Mouse (Mus musculus) heart, embryonic 11.5 days (tissue): ENCODE data around the gene Cblc. TPM values are rescaled to one million over a fixed set of nuclear protein-coding genes. Genes with fewer than 3 reads are reported as not detected.

Experiments used
- ATAC-seq: fragments of 200-750 bp; cut with Nextera tagmentation; replicated peaks from 2 replicates; pipeline ENCODE4 v1.8.0; 2017; ENCODE audit warnings: moderate library complexity; ENCODE audit not compliant: insufficient number of reproducible peaks, low FRiP score, low TSS enrichment
- H3K27ac ChIP-seq: fragments of 300-500 bp; sonication (generic); 2 replicates; pipeline ENCODE4 v1.5.1; 2014; ENCODE audit warnings: mild to moderate bottlenecking, low read depth, low read length
- H3K27me3 ChIP-seq: fragments of 300-500 bp; sonication (generic); 2 replicates; pipeline ENCODE4 v1.6.1; 2014; ENCODE audit warnings: mild to moderate bottlenecking, low read length, mixed read lengths; ENCODE audit not compliant: control insufficient read depth, insufficient read depth
- H3K36me3 ChIP-seq: fragments of 300-500 bp; sonication (generic); 2 replicates; pipeline ENCODE4 v1.6.1; 2014; ENCODE audit warnings: mild to moderate bottlenecking, low read length, moderate library complexity, mixed read lengths; ENCODE audit not compliant: control insufficient read depth, insufficient read depth
- H3K4me1 ChIP-seq: fragments of 300-500 bp; sonication (generic); 2 replicates; pipeline ENCODE4 v1.6.1; 2014; ENCODE audit warnings: low read length; ENCODE audit not compliant: control insufficient read depth, insufficient read depth
- H3K4me2 ChIP-seq: fragments of 300-500 bp; sonication (generic); 2 replicates; pipeline ENCODE4 v1.6.1; 2014; ENCODE audit warnings: mild to moderate bottlenecking, moderate library complexity
- H3K4me3 ChIP-seq: fragments of 300-500 bp; sonication (generic); 2 replicates; pipeline ENCODE4 v1.5.1; 2014; ENCODE audit warnings: low read depth, low read length
- H3K9ac ChIP-seq: fragments of 300-500 bp; sonication (generic); 2 replicates; pipeline ENCODE4 v1.6.1; 2014; ENCODE audit warnings: mild to moderate bottlenecking, low read depth, low read length, moderate library complexity
- H3K9me3 ChIP-seq: fragments of 300-500 bp; sonication (generic); replicated peaks from 2 replicates; pipeline ENCODE4 v1.6.1; 2016; ENCODE audit warnings: low read length; ENCODE audit not compliant: control insufficient read depth
- WGBS: fragments of 180-500 bp; shearing (Covaris S2); extraction: QIAGEN DNeasy Blood & Tissue Kit; methylation state at CpG from one replicate; pipeline ENCODE4 v1.1.7; 2014; ENCODE audit not compliant: insufficient replicate concordance; 5-methylcytosine and 5-hydroxymethylcytosine counted together
- polyA plus RNA-seq: library from polyadenylated mRNA; unstranded; fragments of >200 nt; fragmentation: Nextera tagmentation; extraction: Ambion mirVana; gene quantifications from 2 replicates; pipeline ENCODE4 v1.2.1, GENCODE M21; 2014

Cblc gene
- polyA plus RNA-seq, 1 experiment from 2014 or later, result 0.24 TPM

- Histone ChIP-seq H3K27ac (peak overlapping the region; percentile 95), H3K9me3 (no peaks in the 10 kb centered on the region), H3K4me1 (peaks cover 26% of the 10 kb centered on the region), H3K4me3 (0 out of 2 replicates have a peak overlapping the region, but pooled peaks have one; percentile 11), H3K27me3 (no peaks in the 10 kb centered on the region), H3K4me2 (peak overlapping the region; percentile 38), H3K36me3 (peaks cover 8% of the 10 kb centered on the region; the same call in 1 of the 2 replicates), H3K9ac (peak overlapping the region; percentile 34)
- peak; percentile 76 for ATAC-seq
- WGBS, result 42% methylated on average over 23 of the region's 24 CpGs
Observed at GRCm38 (mm10) chr7:19755851-19756786, 40.5 kb downstream of the Cblc start.

- Histone ChIP-seq H3K9me3 (no peaks in the 10 kb centered on the region), H3K4me1 (peaks cover 33% of the 10 kb centered on the region), H3K9ac (no peak overlapping the region), H3K4me3 (no peak overlapping the region), H3K27ac (peak overlapping the region; percentile 95), H3K36me3 (peaks cover 6% of the 10 kb centered on the region; the same call in 1 of the 2 replicates), H3K27me3 (no peaks in the 10 kb centered on the region), H3K4me2 (no peak overlapping the region)
- 74% methylated on average over 2 of the region's 2 CpGs for whole genome bisulfite sequencing
- ATAC-seq, result no peak
Observed at GRCm38 (mm10) chr7:19755008-19755407, 41.6 kb downstream of the Cblc start.

GRCm38 (mm10) chr7:19754065-19754464 lies 42.5 kb downstream of the Cblc start:
- Histone ChIP-seq H3K27ac (no peak overlapping the region), H3K4me1 (peaks cover 33% of the 10 kb centered on the region), H3K9me3 (no peaks in the 10 kb centered on the region), H3K27me3 (no peaks in the 10 kb centered on the region), H3K4me2 (no peak overlapping the region), H3K36me3 (0 out of 2 replicates have a peak, but pooled peaks cover 4% of the 10 kb centered on the region), H3K9ac (no peak overlapping the region), H3K4me3 (no peak overlapping the region)
- no peak for ATAC-seq
- 71% methylated on average over 1 of the region's 1 CpGs for WGBS

GRCm38 (mm10) chr7:19753587-19753986 lies 43.0 kb downstream of the Cblc start:
- Histone ChIP-seq H3K27ac (no peak overlapping the region), H3K9ac (no peak overlapping the region), H3K4me2 (no peak overlapping the region; the same call in 1 of the 2 replicates), H3K27me3 (no peaks in the 10 kb centered on the region), H3K4me1 (peaks cover 33% of the 10 kb centered on the region), H3K4me3 (no peak overlapping the region), H3K36me3 (0 out of 2 replicates have a peak, but pooled peaks cover 4% of the 10 kb centered on the region), H3K9me3 (no peaks in the 10 kb centered on the region)
- no peak for ATAC-seq
- WGBS, result 65% methylated on average over 7 of the region's 7 CpGs

GRCm38 (mm10) chr7:19752652-19753051 lies 44.0 kb downstream of the Cblc start:
- H3K27ac ChIP-seq, result no peak overlapping the region
- no peak overlapping the region for H3K4me3 ChIP-seq
- no peak overlapping the region for H3K9ac ChIP-seq
- no peak overlapping the region for H3K4me2 ChIP-seq
- ATAC-seq, result no peak
- peaks cover 40% of the 10 kb centered on the region for H3K4me1 ChIP-seq
- H3K36me3 ChIP-seq, result no peaks in the 10 kb centered on the region
- H3K27me3 ChIP-seq, result no peaks in the 10 kb centered on the region
- no peaks in the 10 kb centered on the region for H3K9me3 ChIP-seq
- WGBS, result 65% methylated on average over 8 of the region's 8 CpGs

- Histone ChIP-seq H3K4me2 (no peak overlapping the region), H3K4me3 (no peak overlapping the region), H3K27me3 (no peaks in the 10 kb centered on the region), H3K9me3 (no peaks in the 10 kb centered on the region), H3K27ac (peak overlapping the region; percentile 81; the same call in 1 of the 2 replicates), H3K9ac (0 out of 2 replicates have a peak overlapping the region, but pooled peaks have one; percentile 70), H3K4me1 (peaks cover 46% of the 10 kb centered on the region), H3K36me3 (no peaks in the 10 kb centered on the region)
- 40% methylated on average over 4 of the region's 4 CpGs for WGBS
- no peak for ATAC-seq
Observed at GRCm38 (mm10) chr7:19751070-19751383, 45.6 kb downstream of the Cblc start.

GRCm38 (mm10) chr7:19750217-19751069 lies 46.2 kb downstream of the Cblc start, which contains the start of gene Nectin2:
Gene Nectin2, minus strand, starts transcription at chr7:19750483.
- Histone ChIP-seq H3K9ac (peak within 1 kb of the TSS; percentile 94), H3K27ac (peak within 1 kb of the TSS; percentile 94), H3K4me1 (peaks cover 45% of the 10 kb centered on the region), H3K27me3 (no peaks in the 10 kb centered on the region), H3K4me3 (peak within 1 kb of the TSS; percentile 85), H3K4me2 (peak within 1 kb of the TSS; percentile 96), H3K9me3 (no peaks in the 10 kb centered on the region), H3K36me3 (no peaks in the 10 kb centered on the region)
- 14% methylated on average over 19 of the region's 19 CpGs for WGBS
- ATAC-seq, result peak; percentile 72
